Mouse (Mus musculus) limb, embryonic 14.5 days (tissue): ENCODE results near the gene Adamts20. TPM values are rescaled to one million over a fixed set of nuclear protein-coding genes. Genes with fewer than 3 reads are reported as not detected.

Source experiments
- ATAC-seq: fragments of 200-750 bp; cut with Nextera tagmentation; 2 replicates; pipeline ENCODE4 v1.8.0; 2017; ENCODE audit warnings: low read depth, moderate number of reproducible peaks, moderate TSS enrichment; ENCODE audit not compliant: low FRiP score
- DNase-seq: peaks from one replicate; pipeline ENCODE4 v3.0.0-alpha.2; 2015; ENCODE audit warnings: low spot score
- H3K27ac ChIP-seq: fragments of 300-500 bp; sonication (generic); replicated peaks from 2 replicates; pipeline ENCODE4 v1.5.1; 2014; ENCODE audit warnings: low read depth, mild to moderate bottlenecking, low read length, moderate library complexity, mixed read lengths
- H3K27me3 ChIP-seq: fragments of 300-500 bp; sonication (generic); 2 replicates; pipeline ENCODE4 v1.6.1; 2014; ENCODE audit warnings: low read length, mixed read lengths; ENCODE audit not compliant: control insufficient read depth, insufficient read depth
- H3K36me3 ChIP-seq: fragments of 300-500 bp; sonication (generic); 2 replicates; pipeline ENCODE4 v1.6.1; 2014; ENCODE audit warnings: mild to moderate bottlenecking, low read length, moderate library complexity, mixed read lengths; ENCODE audit not compliant: control insufficient read depth, insufficient read depth
- H3K4me1 ChIP-seq: fragments of 300-500 bp; sonication (generic); 2 replicates; pipeline ENCODE4 v1.6.1; 2014; ENCODE audit warnings: antibody characterized with exemption, low read length, mixed read lengths; ENCODE audit not compliant: control insufficient read depth, insufficient read depth
- H3K4me2 ChIP-seq: fragments of 300-500 bp; sonication (generic); replicated peaks from 2 replicates; pipeline ENCODE4 v1.6.1; 2014; ENCODE audit warnings: low read depth, mild to moderate bottlenecking, low read length, moderate library complexity; ENCODE audit not compliant: severe bottlenecking
- H3K4me3 ChIP-seq: fragments of 300-500 bp; sonication (generic); replicated peaks from 2 replicates; pipeline ENCODE4 v1.5.1; 2014; ENCODE audit warnings: low read length
- H3K9ac ChIP-seq: fragments of 300-500 bp; sonication (generic); 2 replicates; pipeline ENCODE4 v1.6.1; 2014; ENCODE audit warnings: mild to moderate bottlenecking, low read depth, low read length, moderate library complexity; ENCODE audit not compliant: severe bottlenecking
- H3K9me3 ChIP-seq: fragments of 300-500 bp; sonication (generic); 2 replicates; pipeline ENCODE4 v1.6.1; 2016; ENCODE audit warnings: low read length; ENCODE audit not compliant: control insufficient read depth
- POLR2A ChIP-seq: fragments of 200-500 bp; IDR thresholded peaks from 2 replicates; pipeline ENCODE4 v1.8.0; 2012; ENCODE audit warnings: inconsistent platforms, mild to moderate bottlenecking, moderate library complexity, borderline replicate concordance; ENCODE audit not compliant: insufficient read depth, insufficient read length; ENCODE audit errors: extremely low read depth
- WGBS: fragments of 180-500 bp; shearing (Covaris S2); extraction: QIAGEN DNeasy Blood & Tissue Kit; methylation state at CpG from one replicate; pipeline ENCODE4 v1.1.7; 2014; 5-methylcytosine and 5-hydroxymethylcytosine counted together
- polyA plus RNA-seq, 2 experiments: library from polyadenylated mRNA; depleted of rRNA in 1 of 2; stranded (reverse) in 1 of 2; unstranded in 1 of 2; fragments of >200 nt; fragmentation: Nextera tagmentation in 1 of 2; extraction: Ambion mirVana in 1 of 2; gene quantifications; 2 replicates each; pipeline versions ENCODE4 v1.2.1 to v1.2.3; 2012 to 2014

Adamts20 gene
- polyA plus RNA-seq, 2 experiments, result 5.8 to 6.3 TPM

DNA sequence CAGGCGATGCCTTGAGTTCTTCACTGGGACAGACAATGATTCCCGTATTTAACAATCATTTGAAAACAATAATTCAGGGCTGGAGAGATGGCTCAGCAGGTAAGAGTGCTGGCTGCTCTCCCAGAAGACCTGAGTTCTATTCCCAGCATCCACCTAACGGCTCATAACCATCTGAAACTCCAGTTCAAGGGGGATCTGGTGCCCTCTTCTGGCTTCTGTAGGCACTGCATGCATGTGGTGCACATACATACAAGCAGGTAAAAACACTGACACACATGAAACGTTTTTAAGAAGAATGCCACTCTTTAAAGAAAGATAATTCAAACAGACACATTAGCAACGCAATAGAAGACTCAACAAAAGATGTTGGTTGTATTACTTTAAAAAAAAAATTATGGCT is 120.9 kb downstream of the Adamts20 start:
- no peak overlapping the region for H3K9ac ChIP-seq
- ATAC-seq (no peak), DNase-seq (no peak)
- 0 out of 2 replicates have a peak, but pooled peaks cover under 1% of the 10 kb centered on the region for H3K4me1 ChIP-seq
- no peaks in the 10 kb centered on the region for H3K27me3 ChIP-seq
- no peaks in the 10 kb centered on the region for H3K36me3 ChIP-seq
- TF ChIP-seq POLR2A, result no peak
- H3K4me2 ChIP-seq, result no peak overlapping the region
- H3K27ac ChIP-seq, result no peak overlapping the region
- H3K4me3 ChIP-seq, result no peak overlapping the region
- H3K9me3 ChIP-seq, result no peaks in the 10 kb centered on the region
- WGBS, result 94% methylated on average over 5 of the region's 5 CpGs

DNA sequence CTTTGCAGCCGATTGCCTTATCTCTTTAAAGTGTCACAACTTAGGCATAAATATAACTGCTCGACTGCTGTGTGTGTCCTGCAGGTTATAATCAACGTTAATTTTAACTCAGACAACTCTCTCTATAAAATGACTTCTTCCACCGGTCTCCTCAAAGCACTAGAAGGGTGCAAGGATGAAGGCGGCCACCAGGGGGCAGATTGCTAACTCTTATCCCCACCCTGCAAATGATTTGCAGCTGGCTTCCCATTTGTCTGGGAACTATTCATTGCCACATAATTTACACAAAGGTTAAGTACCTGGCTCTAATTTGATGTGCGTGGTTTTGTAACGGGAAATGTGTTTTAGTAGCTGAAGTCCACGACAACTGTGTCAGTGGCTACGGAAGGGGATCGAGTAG is 122.9 kb downstream of the Adamts20 start:
- WGBS, result 31% methylated on average over 10 of the region's 10 CpGs

DNA sequence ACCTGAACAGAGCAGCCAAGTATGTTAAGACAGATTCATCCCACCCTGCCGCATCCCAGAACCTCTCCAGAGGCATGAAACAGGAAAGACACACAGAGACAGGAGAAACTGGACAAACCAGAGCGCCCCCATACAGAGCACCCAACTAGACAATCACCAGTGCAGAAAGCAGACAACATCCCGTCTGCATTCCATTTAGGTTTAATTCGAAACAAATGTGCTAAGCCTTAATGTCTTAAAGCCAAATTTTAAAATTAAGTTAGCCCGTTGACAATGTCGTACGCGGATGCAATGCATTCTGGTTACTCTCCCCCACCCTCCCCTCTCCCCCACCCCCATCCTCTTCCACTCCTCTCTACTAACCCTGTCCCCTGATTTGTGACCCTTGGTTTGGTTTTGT is 126.2 kb downstream of the Adamts20 start:
- DNase-seq (peak; percentile 49), ATAC-seq (no peak)
- H3K4me3 ChIP-seq, result no peak overlapping the region
- H3K27ac ChIP-seq, result no peak overlapping the region
- WGBS, result 51% methylated on average over 8 of the region's 8 CpGs
- H3K36me3 ChIP-seq, result no peaks in the 10 kb centered on the region
- TF ChIP-seq POLR2A, result no peak
- H3K4me2 ChIP-seq, result no peak overlapping the region
- no peaks in the 10 kb centered on the region for H3K9me3 ChIP-seq
- 0 out of 2 replicates have a peak, but pooled peaks cover 7% of the 10 kb centered on the region for H3K4me1 ChIP-seq
- no peaks in the 10 kb centered on the region for H3K27me3 ChIP-seq
- H3K9ac ChIP-seq, result no peak overlapping the region

More for the DNA sequence above, 122.9 kb downstream of the Adamts20 start:
- Histone ChIP-seq H3K4me2 (no peak overlapping the region; the same call in 1 of the 2 replicates), H3K4me1 (0 out of 2 replicates have a peak, but pooled peaks cover 7% of the 10 kb centered on the region), H3K27ac (no peak overlapping the region), H3K27me3 (no peaks in the 10 kb centered on the region), H3K4me3 (no peak overlapping the region), H3K9ac (no peak overlapping the region), H3K36me3 (no peaks in the 10 kb centered on the region), H3K9me3 (no peaks in the 10 kb centered on the region)
- DNase-seq (peak; percentile 78), ATAC-seq (no peak)
- no peak for TF ChIP-seq POLR2A

DNA sequence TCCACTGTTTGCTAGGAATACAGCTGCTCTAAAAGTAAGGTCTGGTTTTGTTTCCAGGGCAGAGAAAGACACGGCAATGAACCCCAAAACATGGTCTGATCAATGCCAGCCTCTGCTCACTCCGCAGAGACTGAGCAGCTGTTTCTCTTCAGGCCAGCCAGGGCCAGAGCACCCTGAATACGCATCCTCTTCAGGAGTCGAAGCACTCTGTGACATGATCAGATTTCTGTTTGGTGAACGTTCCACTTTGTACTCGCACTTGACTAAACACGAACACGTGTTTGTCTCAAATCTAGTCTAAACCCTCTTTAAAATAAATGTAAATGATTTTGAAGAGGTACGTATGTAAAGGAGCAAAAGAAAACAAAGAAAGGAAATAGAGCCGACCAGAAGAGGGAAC is 130.6 kb downstream of the Adamts20 start:
- DNase-seq (no peak), ATAC-seq (no peak)
- TF ChIP-seq POLR2A, result no peak
- H3K9ac ChIP-seq, result no peak overlapping the region
- no peak overlapping the region for H3K4me3 ChIP-seq
- WGBS, result 59% methylated on average over 10 of the region's 10 CpGs
- H3K4me1 ChIP-seq, result 0 out of 2 replicates have a peak, but pooled peaks cover 7% of the 10 kb centered on the region
- H3K4me2 ChIP-seq, result no peak overlapping the region
- H3K27me3 ChIP-seq, result no peaks in the 10 kb centered on the region
- H3K27ac ChIP-seq, result no peak overlapping the region
- peaks cover 4% of the 10 kb centered on the region; the same call in 1 of the 2 replicates for H3K36me3 ChIP-seq
- no peaks in the 10 kb centered on the region for H3K9me3 ChIP-seq

DNA sequence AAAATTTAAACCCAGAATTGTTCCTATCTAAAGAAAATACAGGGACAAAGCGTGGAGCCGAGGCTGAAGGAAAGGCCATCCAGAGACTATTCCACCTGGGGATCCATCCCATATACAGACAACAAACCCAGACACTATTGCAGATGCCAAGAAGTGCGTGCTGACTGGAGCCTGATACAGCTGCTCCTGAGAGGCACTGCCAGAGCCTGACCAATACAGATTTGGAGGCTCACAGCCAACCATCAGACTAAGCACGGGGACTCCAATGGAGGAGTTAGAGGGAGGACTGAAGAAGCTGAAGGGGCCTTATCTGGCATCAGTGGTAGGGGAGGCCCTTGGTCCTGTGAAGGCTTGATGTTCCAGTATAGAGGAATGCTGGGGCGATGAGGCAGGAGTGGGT is 138.6 kb downstream of the Adamts20 start:
- Histone ChIP-seq H3K9me3 (no peaks in the 10 kb centered on the region), H3K27ac (no peak overlapping the region), H3K4me3 (no peak overlapping the region), H3K9ac (no peak overlapping the region), H3K4me1 (peaks cover 14% of the 10 kb centered on the region), H3K36me3 (peaks cover 6% of the 10 kb centered on the region; the same call in 1 of the 2 replicates), H3K27me3 (no peaks in the 10 kb centered on the region), H3K4me2 (no peak overlapping the region)
- ATAC-seq (no peak), DNase-seq (no peak)
- TF ChIP-seq POLR2A, result no peak
- 85% methylated on average over 5 of the region's 5 CpGs for WGBS
